Mouse (Mus musculus): Measurements from ENCODE around the gene Tkt.

- TF ChIP-seq CTCF (conservative IDR thresholded peaks at IDR 0.05; ENCODE audit: low read length) (no peak), POU5F1 (IDR thresholded peaks at IDR 0.05; ENCODE audit: borderline replicate concordance, low read length) (no peak), NANOG (IDR thresholded peaks at IDR 0.05; ENCODE audit: borderline replicate concordance, low read length) (no peak)
These were observed 45.3 kb downstream of the Tkt start for GRCm38 (mm10) chr14:30593279-30594091.
